Mouse (Mus musculus) limb, embryonic 13.5 days (tissue): ENCODE measurements around the gene Hcn3. TPM values are rescaled to one million over a fixed set of nuclear protein-coding genes. Genes with fewer than 3 reads are reported as not detected.

Experiments used
- ATAC-seq: fragments of 200-750 bp; cut with Nextera tagmentation; 2 replicates; pipeline ENCODE4 v1.8.0; 2017; ENCODE audit warnings: low read depth, moderate number of reproducible peaks, moderate TSS enrichment; ENCODE audit not compliant: low FRiP score
- H3K27ac ChIP-seq: fragments of 300-500 bp; sonication (generic); 2 replicates; pipeline ENCODE4 v1.5.1; 2015; ENCODE audit warnings: inconsistent platforms, mild to moderate bottlenecking, moderate library complexity
- H3K27me3 ChIP-seq: fragments of 300-500 bp; sonication (generic); 2 replicates; pipeline ENCODE4 v1.6.1; 2015; ENCODE audit warnings: mild to moderate bottlenecking, inconsistent platforms
- H3K36me3 ChIP-seq: fragments of 300-500 bp; sonication (generic); 2 replicates; pipeline ENCODE4 v1.6.1; 2015; ENCODE audit warnings: inconsistent platforms, mild to moderate bottlenecking, moderate library complexity
- H3K4me1 ChIP-seq: fragments of 300-500 bp; sonication (generic); 2 replicates; pipeline ENCODE4 v1.6.1; 2015; ENCODE audit warnings: inconsistent platforms
- H3K4me2 ChIP-seq: fragments of 300-500 bp; sonication (generic); replicated peaks from 2 replicates; pipeline ENCODE4 v1.6.1; 2015; ENCODE audit warnings: inconsistent platforms, mild to moderate bottlenecking, moderate library complexity
- H3K4me3 ChIP-seq: fragments of 300-500 bp; sonication (generic); 2 replicates; pipeline ENCODE4 v1.5.1; 2015; ENCODE audit warnings: moderate library complexity, mild to moderate bottlenecking, inconsistent platforms
- H3K9ac ChIP-seq: fragments of 300-500 bp; sonication (generic); 2 replicates; pipeline ENCODE4 v1.6.1; 2015; ENCODE audit warnings: mild to moderate bottlenecking, inconsistent platforms
- H3K9me3 ChIP-seq: fragments of 300-500 bp; sonication (generic); 2 replicates; pipeline ENCODE4 v1.6.1; 2016; ENCODE audit warnings: inconsistent platforms
- WGBS: fragments of 180-500 bp; shearing (Covaris S2); methylation state at CpG from one replicate; pipeline ENCODE4 v1.1.7; 2015; 5-methylcytosine and 5-hydroxymethylcytosine counted together
- polyA plus RNA-seq: library from polyadenylated mRNA; unstranded; fragments of >200 nt; fragmentation: Nextera tagmentation; extraction: Ambion mirVana; gene quantifications from 2 replicates; pipeline ENCODE4 v1.2.1, GENCODE M21; 2015

Hcn3 gene
- polyA plus RNA-seq, 1 experiment from 2014 or later, result 2.0 TPM

DNA sequence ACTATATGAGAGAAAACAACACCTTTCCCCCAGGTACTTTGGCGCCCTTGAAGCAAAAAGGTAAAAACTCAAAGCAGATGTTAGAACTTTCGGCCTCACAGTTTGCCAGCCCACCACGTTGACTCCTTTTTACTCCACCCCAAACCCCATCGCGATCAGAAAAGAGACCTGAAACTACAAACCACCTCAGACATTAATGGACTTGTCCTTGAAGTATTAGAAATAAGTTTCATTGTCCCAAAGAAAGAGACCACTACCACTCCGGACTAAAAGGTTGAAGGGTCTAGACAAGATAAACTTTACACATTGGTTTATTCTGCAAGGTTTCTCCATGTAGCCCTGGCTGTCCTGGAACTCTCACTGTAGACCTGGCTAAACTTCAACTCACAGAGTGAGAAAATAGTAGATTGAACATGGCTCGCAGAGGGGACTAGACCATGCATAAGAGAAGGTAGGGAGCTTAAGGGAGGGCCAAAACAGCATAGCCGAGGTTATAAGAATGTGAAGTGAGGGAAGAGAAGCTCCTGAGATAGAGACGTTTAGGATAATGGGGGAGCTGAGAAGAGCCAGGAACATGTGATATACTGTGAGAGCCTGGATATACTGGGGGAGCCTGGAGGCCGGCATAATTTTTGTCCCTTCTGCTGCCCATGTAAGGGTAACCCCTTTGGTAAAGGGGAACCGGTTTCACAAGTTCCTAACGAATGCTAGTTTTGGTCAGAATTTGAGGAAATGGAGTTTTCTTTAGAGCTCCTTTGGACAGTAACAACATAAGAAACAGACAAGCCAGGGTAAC, 57.3 kb downstream of the Hcn3 start:
- Histone ChIP-seq H3K4me1 (peaks cover 30% of the 10 kb centered on the region), H3K4me3 (peak overlapping the region; percentile 78; the same call in 1 of the 2 replicates), H3K9me3 (no peaks in the 10 kb centered on the region), H3K9ac (no peak overlapping the region), H3K36me3 (peaks cover 25% of the 10 kb centered on the region), H3K27ac (peak overlapping the region; percentile 28; the same call in 1 of the 2 replicates), H3K27me3 (no peaks in the 10 kb centered on the region), H3K4me2 (peak overlapping the region; percentile 62)
- ATAC-seq, result no peak
- WGBS, result 55% methylated on average over 12 of the region's 12 CpGs

DNA sequence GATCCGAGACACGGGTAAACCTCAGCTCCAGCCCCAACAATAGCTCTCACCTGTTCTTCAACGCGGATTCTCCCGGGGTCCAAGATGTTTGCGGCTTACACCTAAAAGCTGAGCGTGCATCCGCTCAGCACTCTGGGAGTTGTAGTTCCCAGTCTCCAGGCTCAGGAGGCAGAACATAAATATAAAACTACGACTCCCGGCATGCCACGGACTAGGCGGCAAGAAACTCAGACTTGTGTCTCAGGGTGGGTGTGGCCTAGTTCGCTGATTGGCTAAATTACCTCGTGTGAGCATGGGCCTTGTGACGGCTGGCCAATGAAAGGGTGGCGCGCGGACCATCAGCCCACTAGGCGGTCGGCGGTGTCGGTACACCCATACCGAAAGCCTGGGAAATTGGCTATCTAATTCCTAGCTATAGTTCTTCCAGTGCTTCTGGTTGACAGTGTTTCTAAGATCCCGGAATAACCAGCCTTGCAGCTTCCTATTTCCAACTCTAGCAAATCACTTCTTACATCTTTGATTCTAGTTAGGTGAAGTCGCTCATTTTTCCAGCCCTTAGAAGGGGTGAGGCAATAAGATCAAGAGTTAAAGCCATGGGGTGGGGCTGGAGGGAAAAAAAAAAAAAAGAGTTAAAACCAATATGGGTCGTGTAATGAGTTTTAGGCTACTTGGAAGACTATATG, 58.0 kb downstream of the Hcn3 start, which contains the start of gene Fdps:
Gene Fdps (minus strand): TSS at position 148 of the 683 bp plus-strand sequence.
- peak within 1 kb of the TSS; percentile 86 for H3K9ac ChIP-seq
- peak within 1 kb of the TSS; percentile 55 for H3K27ac ChIP-seq
- H3K4me1 ChIP-seq, result peaks cover 30% of the 10 kb centered on the region
- peaks cover 32% of the 10 kb centered on the region for H3K36me3 ChIP-seq
- H3K27me3 ChIP-seq, result no peaks in the 10 kb centered on the region
- peak; percentile 100 for ATAC-seq
- H3K4me3 ChIP-seq, result peak within 1 kb of the TSS; percentile 78
- under 1% methylated on average over 26 of the region's 26 CpGs for WGBS
- no peaks in the 10 kb centered on the region for H3K9me3 ChIP-seq
- peak within 1 kb of the TSS; percentile 90 for H3K4me2 ChIP-seq

DNA sequence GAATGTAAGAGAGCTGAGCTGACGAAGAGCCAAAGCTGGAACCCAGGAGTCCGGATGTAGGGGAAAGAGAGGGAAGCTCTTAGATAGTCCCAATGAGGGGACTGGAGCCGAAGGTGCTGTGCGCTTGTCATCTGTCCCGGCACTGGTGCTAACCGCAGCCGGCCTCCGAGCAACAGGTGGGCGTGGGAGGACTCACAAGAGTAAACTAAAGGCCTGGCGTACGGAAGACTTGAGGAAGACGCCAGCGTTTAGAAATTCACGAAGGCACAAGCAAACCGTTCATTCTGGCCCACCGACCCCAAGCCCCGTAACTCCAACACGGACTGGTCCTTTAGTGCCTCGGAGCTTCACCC, 58.6 kb downstream of the Hcn3 start:
- H3K27ac ChIP-seq, result peak overlapping the region; percentile 55; the same call in 1 of the 2 replicates
- peak; percentile 6; the same call in 1 of the 2 replicates for ATAC-seq
- under 1% methylated on average over 19 of the region's 19 CpGs for WGBS

DNA sequence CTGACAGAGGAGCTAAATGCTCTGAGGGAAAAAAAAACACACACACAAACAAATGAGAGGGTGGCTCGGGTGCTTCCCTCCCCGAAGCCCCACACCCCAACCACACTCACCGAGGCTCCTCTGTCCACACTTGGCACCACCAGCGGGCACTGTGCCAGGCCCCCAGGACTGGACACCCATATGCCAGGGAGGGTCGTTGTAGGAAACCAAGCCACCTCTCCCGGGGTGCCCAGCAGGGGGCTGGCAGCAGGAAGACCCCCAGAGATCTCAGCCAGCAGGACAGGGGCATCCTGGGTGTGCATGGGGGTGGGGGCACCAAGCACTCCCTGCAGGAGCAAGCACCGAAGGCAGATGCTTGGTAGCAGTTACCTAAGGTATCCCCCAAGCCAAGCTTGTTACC, 59.2 kb downstream of the Hcn3 start, which contains the start of gene Gm43738:
Gene Gm43738 (minus strand): TSS at position 289 of the 400 bp plus-strand sequence.
- no peaks in the 10 kb centered on the region for H3K9me3 ChIP-seq
- ATAC-seq, result no peak
- whole genome bisulfite sequencing, result 36% methylated on average over 7 of the region's 7 CpGs

More for the DNA sequence above, 58.6 kb downstream of the Hcn3 start:
- H3K9ac ChIP-seq, result peak overlapping the region; percentile 86
- peaks cover 30% of the 10 kb centered on the region for H3K4me1 ChIP-seq
- H3K9me3 ChIP-seq, result no peaks in the 10 kb centered on the region
- no peaks in the 10 kb centered on the region for H3K27me3 ChIP-seq
- H3K36me3 ChIP-seq, result peaks cover 37% of the 10 kb centered on the region
- peak overlapping the region; percentile 78 for H3K4me3 ChIP-seq
- H3K4me2 ChIP-seq, result peak overlapping the region; percentile 90

More for the DNA sequence above, 59.2 kb downstream of the Hcn3 start, which contains the start of gene Gm43738:
- peak within 1 kb of the TSS; percentile 86 for H3K9ac ChIP-seq
- peak within 1 kb of the TSS; percentile 55; the same call in 1 of the 2 replicates for H3K27ac ChIP-seq
- peaks cover 30% of the 10 kb centered on the region for H3K4me1 ChIP-seq
- peak within 1 kb of the TSS; percentile 90 for H3K4me2 ChIP-seq
- peak within 1 kb of the TSS; percentile 78 for H3K4me3 ChIP-seq
- peaks cover 44% of the 10 kb centered on the region for H3K36me3 ChIP-seq
- no peaks in the 10 kb centered on the region for H3K27me3 ChIP-seq

Other genes with a start within 250 kb of the Hcn3 start
- 45.7 and 48.3 TPM in 2 replicates for gene Msto1, start 246.2 kb downstream of the Hcn3 start, polyA plus RNA-seq
- gene Ash1l, start 209.6 kb downstream of the Hcn3 start, polyA plus RNA-seq, result 26.7 and 27.1 TPM in 2 replicates
- gene Dap3, start 209.0 kb downstream of the Hcn3 start, polyA plus RNA-seq, result 147 and 151 TPM in 2 replicates
- 30.9 and 32.7 TPM in 2 replicates for gene Rusc1, start 66.9 kb downstream of the Hcn3 start, polyA plus RNA-seq
- gene Gm43738, start 59.1 kb downstream of the Hcn3 start, polyA plus RNA-seq, result not detected in 2 replicates
- gene Fdps, start 58.2 kb downstream of the Hcn3 start, polyA plus RNA-seq, result 194 and 207 TPM in 2 replicates
- 0.33 and 0.68 TPM in 2 replicates for gene Pklr, start 24.1 kb downstream of the Hcn3 start, polyA plus RNA-seq
- gene Clk2, start 4.6 kb upstream of the Hcn3 start, polyA plus RNA-seq, result 32.3 and 36.6 TPM in 2 replicates
- gene Scamp3, start 17.3 kb upstream of the Hcn3 start, polyA plus RNA-seq, result 115 and 119 TPM in 2 replicates
- gene Fam189b, start 22.9 kb upstream of the Hcn3 start, polyA plus RNA-seq, result 34.0 and 35.2 TPM in 2 replicates
- gene Gba, start 42.7 kb upstream of the Hcn3 start, polyA plus RNA-seq, result 35.6 and 40.2 TPM in 2 replicates
- 63.7 and 69.8 TPM in 2 replicates for gene Thbs3, start 55.0 kb upstream of the Hcn3 start, polyA plus RNA-seq
- 202 and 205 TPM in 2 replicates for gene Mtx1, start 66.9 kb upstream of the Hcn3 start, polyA plus RNA-seq
- 0.64 and 1.1 TPM in 2 replicates for gene Muc1, start 68.9 kb upstream of the Hcn3 start, polyA plus RNA-seq
- 332 and 333 TPM in 2 replicates for gene Krtcap2, start 85.8 kb upstream of the Hcn3 start, polyA plus RNA-seq
- 6.1 and 6.8 TPM in 2 replicates for gene Trim46, start 86.1 kb upstream of the Hcn3 start, polyA plus RNA-seq
- 120 and 126 TPM in 2 replicates for gene Dpm3, start 99.2 kb upstream of the Hcn3 start, polyA plus RNA-seq
- gene Slc50a1, start 110.4 kb upstream of the Hcn3 start, polyA plus RNA-seq, result 85.5 and 88.8 TPM in 2 replicates
- gene Efna1, start 120.9 kb upstream of the Hcn3 start, polyA plus RNA-seq, result 44.0 and 46.2 TPM in 2 replicates
- 27.4 and 30.6 TPM in 2 replicates for gene Efna3, start 162.8 kb upstream of the Hcn3 start, polyA plus RNA-seq
- gene Efna4, start 177.8 kb upstream of the Hcn3 start, polyA plus RNA-seq, result 49.0 and 51.6 TPM in 2 replicates
- gene Adam15, start 189.8 kb upstream of the Hcn3 start, polyA plus RNA-seq, result 50.3 and 52.2 TPM in 2 replicates
- gene Dcst2, start 201.8 kb upstream of the Hcn3 start, polyA plus RNA-seq, result 0.27 and 0.34 TPM in 2 replicates
- 0.38 and 0.51 TPM in 2 replicates for gene Dcst1, start 205.1 kb upstream of the Hcn3 start, polyA plus RNA-seq
- 1.1 and 2.0 TPM in 2 replicates for gene Zbtb7b, start 234.6 kb upstream of the Hcn3 start, polyA plus RNA-seq
- not detected in 2 replicates for gene Lenep, start 242.6 kb upstream of the Hcn3 start, polyA plus RNA-seq